Mouse (Mus musculus): ENCODE measurements around the gene Caskin2. TPM values are rescaled to one million over a fixed set of nuclear protein-coding genes. Genes with fewer than 3 reads are reported as not detected.

Gene Caskin2
- total and polyA plus RNA-seq, 3 experiments = 0.04 to 0.33 TPM; not detected in 1

GRCm38 (mm10) chr11:115839732-115840131 lies 26.3 kb upstream of the Caskin2 start:
- ATAC-seq (ENCODE audit: extremely low read depth, insufficient number of reproducible peaks, low FRiP score, poor library complexity, severe bottlenecking) = no peak
- Histone ChIP-seq H3K9me3 (replicated peaks) (no peaks in the 10 kb centered on the region), H3K36me3 (replicated peaks) (peaks cover 57% of the 10 kb centered on the region), H3K4me3 (ENCODE audit: low read depth, low read length) (no peak overlapping the region; the same call in 1 of the 2 replicates), H3K4me1 (ENCODE audit: insufficient read depth, low read depth, low read length) (peaks cover 73% of the 10 kb centered on the region), H3K27me3 (ENCODE audit: insufficient read depth, low read length) (no peaks in the 10 kb centered on the region)
- TF ChIP-seq CTCF (IDR thresholded peaks at IDR 0.05; ENCODE audit: low read depth, low read length) (no peak), TAL1 (conservative IDR thresholded peaks at IDR 0.05; ENCODE audit: low read depth, low read length) (no peak), GATA2 (IDR thresholded peaks at IDR 0.05; ENCODE audit: borderline replicate concordance, low read depth, low read length) (no peak), POLR2AphosphoS5 (IDR thresholded peaks at IDR 0.05; ENCODE audit: insufficient replicate concordance, low read depth, low read length) (no peak), GATA1 (IDR thresholded peaks at IDR 0.05; ENCODE audit: borderline replicate concordance, low read length) (no peak)
- no peak for DNase-seq (ENCODE audit: low spot score)

GRCm38 (mm10) chr11:115838895-115839311 lies 25.5 kb upstream of the Caskin2 start:
- H3K4me1 ChIP-seq (ENCODE audit: insufficient read depth, low read depth, low read length) = peaks cover 71% of the 10 kb centered on the region
- no peaks in the 10 kb centered on the region for H3K27me3 ChIP-seq (ENCODE audit: insufficient read depth, low read length)
- peak overlapping the region; percentile 41; the same call in 1 of the 2 replicates for H3K4me3 ChIP-seq (ENCODE audit: low read depth, low read length)
- TF ChIP-seq POLR2AphosphoS5 (IDR thresholded peaks at IDR 0.05; ENCODE audit: insufficient replicate concordance, low read depth, low read length) (no peak), GATA2 (IDR thresholded peaks at IDR 0.05; ENCODE audit: borderline replicate concordance, low read depth, low read length) (no peak), TAL1 (conservative IDR thresholded peaks at IDR 0.05; ENCODE audit: low read depth, low read length) (no peak), CTCF (IDR thresholded peaks at IDR 0.05; ENCODE audit: low read depth, low read length) (no peak), GATA1 (IDR thresholded peaks at IDR 0.05; ENCODE audit: borderline replicate concordance, low read length) (no peak)
- ATAC-seq (ENCODE audit: extremely low read depth, insufficient number of reproducible peaks, low FRiP score, poor library complexity, severe bottlenecking) (peak; percentile 46; the same call in 1 of the 2 replicates), DNase-seq (ENCODE audit: low spot score) (peak; percentile 33)
- H3K36me3 ChIP-seq (replicated peaks) = peaks cover 55% of the 10 kb centered on the region
- H3K9me3 ChIP-seq (replicated peaks) = no peaks in the 10 kb centered on the region

GRCm38 (mm10) chr11:115837606-115838345 lies 24.3 kb upstream of the Caskin2 start:
- TF ChIP-seq POLR2AphosphoS5 (IDR thresholded peaks at IDR 0.05; ENCODE audit: insufficient replicate concordance, low read depth, low read length) = no peak
- TF ChIP-seq CTCF (IDR thresholded peaks at IDR 0.05; ENCODE audit: low read depth, low read length) = no peak
- no peak for TF ChIP-seq GATA2 (IDR thresholded peaks at IDR 0.05; ENCODE audit: borderline replicate concordance, low read depth, low read length)
- no peak for TF ChIP-seq GATA1 (IDR thresholded peaks at IDR 0.05; ENCODE audit: borderline replicate concordance, low read length)
- no peak for TF ChIP-seq TAL1 (conservative IDR thresholded peaks at IDR 0.05; ENCODE audit: low read depth, low read length)
- H3K36me3 ChIP-seq (replicated peaks) = peaks cover 51% of the 10 kb centered on the region
- ATAC-seq (ENCODE audit: extremely low read depth, insufficient number of reproducible peaks, low FRiP score, poor library complexity, severe bottlenecking) (no peak), DNase-seq (ENCODE audit: low spot score) (no peak)
- no peaks in the 10 kb centered on the region for H3K9me3 ChIP-seq (replicated peaks)
- H3K4me3 ChIP-seq (ENCODE audit: low read depth, low read length) = no peak overlapping the region; the same call in 1 of the 2 replicates
- H3K4me1 ChIP-seq (ENCODE audit: insufficient read depth, low read depth, low read length) = peaks cover 71% of the 10 kb centered on the region
- no peaks in the 10 kb centered on the region for H3K27me3 ChIP-seq (ENCODE audit: insufficient read depth, low read length)

- Histone ChIP-seq H3K36me3 (replicated peaks) (peaks cover 57% of the 10 kb centered on the region), H3K9me3 (replicated peaks) (no peaks in the 10 kb centered on the region), H3K4me1 (ENCODE audit: insufficient read depth, low read depth, low read length) (peaks cover 71% of the 10 kb centered on the region), H3K4me3 (ENCODE audit: low read depth, low read length) (no peak overlapping the region), H3K27me3 (ENCODE audit: insufficient read depth, low read length) (no peaks in the 10 kb centered on the region)
- DNase-seq (ENCODE audit: low spot score) = no peak
- no peak for ATAC-seq (ENCODE audit: extremely low read depth, insufficient number of reproducible peaks, low FRiP score, poor library complexity, severe bottlenecking)
- TF ChIP-seq CTCF (IDR thresholded peaks at IDR 0.05; ENCODE audit: low read depth, low read length) (no peak), TAL1 (conservative IDR thresholded peaks at IDR 0.05; ENCODE audit: low read depth, low read length) (no peak), POLR2AphosphoS5 (IDR thresholded peaks at IDR 0.05; ENCODE audit: insufficient replicate concordance, low read depth, low read length) (no peak), GATA2 (IDR thresholded peaks at IDR 0.05; ENCODE audit: borderline replicate concordance, low read depth, low read length) (no peak), GATA1 (IDR thresholded peaks at IDR 0.05; ENCODE audit: borderline replicate concordance, low read length) (no peak)
These were observed 23.4 kb upstream of the Caskin2 start for GRCm38 (mm10) chr11:115836656-115837395.

GRCm38 (mm10) chr11:115834033-115834432 lies 20.6 kb upstream of the Caskin2 start:
- ATAC-seq (ENCODE audit: extremely low read depth, insufficient number of reproducible peaks, low FRiP score, poor library complexity, severe bottlenecking) (no peak), DNase-seq (ENCODE audit: low spot score) (no peak)
- H3K36me3 ChIP-seq (replicated peaks) = peaks cover 65% of the 10 kb centered on the region
- peaks cover 82% of the 10 kb centered on the region for H3K4me1 ChIP-seq (ENCODE audit: insufficient read depth, low read depth, low read length)
- H3K9me3 ChIP-seq (replicated peaks) = no peaks in the 10 kb centered on the region
- peaks cover 6% of the 10 kb centered on the region; the same call in 1 of the 2 replicates for H3K27me3 ChIP-seq (ENCODE audit: insufficient read depth, low read length)
- TF ChIP-seq GATA1 (IDR thresholded peaks at IDR 0.05; ENCODE audit: borderline replicate concordance, low read length) (no peak), POLR2AphosphoS5 (IDR thresholded peaks at IDR 0.05; ENCODE audit: insufficient replicate concordance, low read depth, low read length) (no peak), GATA2 (IDR thresholded peaks at IDR 0.05; ENCODE audit: borderline replicate concordance, low read depth, low read length) (no peak), TAL1 (conservative IDR thresholded peaks at IDR 0.05; ENCODE audit: low read depth, low read length) (no peak)
- H3K4me3 ChIP-seq (ENCODE audit: low read depth, low read length) = no peak overlapping the region

- DNase-seq (ENCODE audit: low spot score) (no peak), ATAC-seq (ENCODE audit: extremely low read depth, insufficient number of reproducible peaks, low FRiP score, poor library complexity, severe bottlenecking) (no peak)
- Histone ChIP-seq H3K36me3 (replicated peaks) (peaks cover 71% of the 10 kb centered on the region), H3K4me1 (ENCODE audit: insufficient read depth, low read depth, low read length) (peaks cover 76% of the 10 kb centered on the region), H3K27me3 (ENCODE audit: insufficient read depth, low read length) (peaks cover 6% of the 10 kb centered on the region; the same call in 1 of the 2 replicates), H3K9me3 (replicated peaks) (no peaks in the 10 kb centered on the region), H3K4me3 (ENCODE audit: low read depth, low read length) (peak overlapping the region; percentile 52; the same call in 1 of the 2 replicates)
- TF ChIP-seq GATA1 (IDR thresholded peaks at IDR 0.05; ENCODE audit: borderline replicate concordance, low read length) (no peak), POLR2AphosphoS5 (IDR thresholded peaks at IDR 0.05; ENCODE audit: insufficient replicate concordance, low read depth, low read length) (no peak)
These were observed 19.6 kb upstream of the Caskin2 start for GRCm38 (mm10) chr11:115833021-115833513.

Measured in G1E (cell line).